Mouse (Mus musculus) spleen, postnatal 14 days (tissue): Measurements from ENCODE around the gene Pafah1b2.

Experiments
- DNase-seq, 2 experiments: peaks; one replicate each; pipeline ENCODE4 v3.0.0; 2021 to 2022; ENCODE audit warnings: low spot score in 2 of 2

Pafah1b2 gene

DNA sequence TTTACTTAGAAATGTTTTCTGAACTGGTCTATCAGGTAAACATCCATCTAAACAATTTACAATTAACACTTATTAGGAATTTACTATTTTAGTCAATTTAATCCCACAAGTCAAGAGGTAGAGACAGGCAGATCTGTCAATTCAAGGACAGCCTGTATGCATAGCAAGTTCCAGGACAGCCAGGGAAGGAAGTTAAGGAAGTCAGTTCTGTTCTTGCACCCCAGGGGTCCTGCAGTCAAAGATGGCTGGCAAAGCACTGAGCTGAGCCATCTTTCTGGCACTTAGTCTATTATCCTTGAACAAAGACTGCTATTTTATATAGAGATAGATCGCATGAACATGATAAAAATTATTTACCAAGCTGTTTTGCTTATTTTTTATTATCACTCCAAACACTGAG, 31.9 kb downstream of the Pafah1b2 start:
- DNase-seq, result no peak

DNA sequence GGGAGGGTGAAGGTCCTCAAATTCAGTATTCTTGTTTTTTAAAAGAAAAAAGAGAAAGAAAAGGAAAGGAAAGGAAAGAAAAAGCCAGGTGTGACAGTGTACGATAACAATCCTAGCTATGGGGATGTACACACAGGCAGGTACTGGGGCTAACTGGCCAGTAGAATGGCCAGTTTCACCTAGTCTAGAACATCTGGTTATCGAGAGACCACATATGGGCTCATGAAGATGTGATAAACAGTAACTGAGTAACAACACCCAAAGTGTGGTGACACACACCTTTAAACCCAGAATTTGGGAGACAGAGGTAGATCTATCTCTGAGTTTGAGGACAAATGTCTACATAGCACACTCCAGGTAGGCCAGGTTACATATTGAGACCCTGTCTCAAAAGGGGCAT, 32.7 kb downstream of the Pafah1b2 start:
- DNase-seq, result no peak

DNA sequence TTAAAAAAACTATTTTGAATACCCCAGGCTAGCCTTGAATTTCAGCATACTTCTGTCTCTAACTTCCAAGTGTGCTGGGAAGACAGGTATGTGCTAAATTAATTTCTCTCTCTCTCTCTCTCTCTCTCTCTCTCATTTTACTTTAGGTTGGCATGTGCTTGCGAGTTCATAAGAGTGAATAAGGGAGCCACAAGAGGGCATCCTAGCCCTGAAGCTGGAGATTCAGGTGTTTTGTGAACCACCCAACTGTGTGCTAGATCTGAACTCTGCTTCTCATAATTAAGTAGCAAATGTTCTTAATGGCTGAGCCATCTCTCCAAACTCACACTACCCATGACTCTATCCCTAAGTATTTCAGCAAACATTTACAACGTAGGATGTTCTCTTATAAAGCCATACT, 35.6 kb downstream of the Pafah1b2 start:
- DNase-seq, result no peak

DNA sequence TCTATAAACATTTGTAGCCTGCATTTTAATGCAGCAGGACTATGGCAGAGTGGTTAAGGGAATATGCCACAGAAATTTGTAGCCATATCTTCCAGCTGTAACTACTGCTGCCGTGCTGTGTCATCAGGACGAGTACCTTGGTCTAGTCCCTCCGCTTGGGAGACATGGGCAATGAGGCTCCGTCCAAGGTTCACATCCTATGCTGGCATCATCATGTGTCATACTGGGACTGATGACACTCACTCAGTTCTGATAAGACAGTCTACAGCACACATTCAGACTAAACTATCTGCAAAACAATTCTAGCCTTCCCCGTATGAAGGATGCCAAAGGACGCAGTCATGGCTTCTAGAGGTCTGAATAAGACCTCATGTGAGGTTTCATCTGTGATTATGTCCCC, 48.9 kb downstream of the Pafah1b2 start:
- no peak for DNase-seq

DNA sequence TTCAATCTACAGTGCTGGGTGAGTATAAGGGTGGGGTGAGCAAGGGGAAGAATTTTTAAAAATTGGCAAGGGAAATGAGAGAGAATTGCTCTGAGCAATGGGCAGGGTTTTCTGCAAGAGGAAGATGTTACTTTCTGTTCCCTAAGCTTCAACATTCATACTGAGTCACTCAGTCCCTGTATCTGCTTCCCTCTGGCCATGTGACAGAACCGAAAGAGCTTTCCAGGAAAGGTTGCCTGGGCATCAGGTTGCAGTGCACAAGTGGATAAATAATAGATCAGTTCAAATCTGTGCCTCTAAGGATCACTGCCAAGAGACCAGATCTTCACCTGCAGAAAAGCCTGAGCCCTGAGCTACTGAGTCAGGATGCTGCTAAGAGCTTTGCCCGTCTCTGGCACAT, 50.6 kb downstream of the Pafah1b2 start:
- no peak for DNase-seq

DNA sequence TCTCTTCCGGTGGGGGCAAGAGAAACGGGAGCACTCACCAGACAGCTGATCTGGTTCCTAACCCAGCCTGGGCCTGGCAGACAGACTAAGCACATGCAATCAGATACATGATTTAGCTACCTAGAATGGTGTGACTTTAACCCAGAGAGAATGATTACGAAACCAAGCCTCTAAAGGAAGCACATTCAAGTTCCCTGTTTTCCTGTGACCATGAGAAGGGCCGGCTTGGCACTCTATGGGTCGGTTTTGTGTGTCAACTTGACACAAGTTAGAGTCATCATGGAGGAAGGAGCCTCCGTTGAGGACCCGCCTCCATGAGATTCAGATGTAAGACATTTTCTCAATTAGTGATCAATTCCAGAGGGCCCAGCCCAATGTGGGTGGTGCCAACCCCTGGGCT, 52.8 kb downstream of the Pafah1b2 start:
- DNase-seq, result no peak

DNA sequence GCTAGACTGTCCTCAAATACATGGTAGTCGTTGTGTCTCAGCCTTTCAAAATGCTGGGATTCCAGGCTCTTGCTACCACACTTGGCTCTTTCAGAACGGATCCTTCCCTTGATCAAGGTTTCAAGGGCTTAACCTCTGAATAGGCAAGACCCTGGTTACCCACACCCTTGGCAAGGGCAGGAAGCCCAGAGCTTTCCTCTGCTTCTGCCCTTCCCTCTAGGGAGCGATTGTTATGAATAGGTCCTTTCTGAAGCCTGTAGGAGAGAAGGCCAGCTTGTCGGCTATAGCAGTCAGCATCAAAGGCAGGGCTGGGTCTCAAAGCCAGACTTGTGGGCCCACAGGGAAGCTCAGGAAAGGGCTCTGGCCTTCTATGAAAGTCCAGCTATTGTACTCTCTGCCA, 53.6 kb downstream of the Pafah1b2 start:
- DNase-seq, result no peak

DNA sequence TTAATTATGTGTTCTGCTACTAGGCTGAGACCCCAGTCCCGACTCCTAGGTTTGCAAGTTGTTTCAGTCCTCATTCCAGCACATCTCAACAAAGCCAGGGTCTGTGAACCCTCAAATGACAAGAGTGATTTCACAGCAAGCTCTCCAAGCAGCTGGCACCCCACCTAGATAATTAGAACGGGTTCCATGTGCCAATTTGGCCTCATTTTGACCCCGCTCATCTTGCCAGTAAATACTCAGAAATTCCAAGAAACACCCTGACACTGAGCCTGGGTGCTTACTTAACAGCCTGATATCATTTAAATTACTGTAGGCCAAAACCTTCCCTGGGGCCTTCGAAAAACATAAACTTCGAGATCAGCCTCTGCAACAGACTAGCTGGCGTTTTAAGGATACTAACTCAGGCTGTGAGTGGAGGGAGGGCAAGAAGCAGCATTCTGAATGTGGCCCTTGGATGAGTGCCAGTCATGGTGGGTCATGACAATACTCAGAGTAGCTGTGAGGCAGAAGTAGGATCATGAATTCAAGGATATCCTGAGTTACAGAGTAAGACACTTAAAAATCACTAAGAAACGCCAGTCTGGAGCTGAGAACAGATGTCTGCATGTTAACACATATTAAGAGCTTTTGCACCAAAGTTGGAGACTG, 54.3 kb downstream of the Pafah1b2 start:
- DNase-seq, result no peak

DNA sequence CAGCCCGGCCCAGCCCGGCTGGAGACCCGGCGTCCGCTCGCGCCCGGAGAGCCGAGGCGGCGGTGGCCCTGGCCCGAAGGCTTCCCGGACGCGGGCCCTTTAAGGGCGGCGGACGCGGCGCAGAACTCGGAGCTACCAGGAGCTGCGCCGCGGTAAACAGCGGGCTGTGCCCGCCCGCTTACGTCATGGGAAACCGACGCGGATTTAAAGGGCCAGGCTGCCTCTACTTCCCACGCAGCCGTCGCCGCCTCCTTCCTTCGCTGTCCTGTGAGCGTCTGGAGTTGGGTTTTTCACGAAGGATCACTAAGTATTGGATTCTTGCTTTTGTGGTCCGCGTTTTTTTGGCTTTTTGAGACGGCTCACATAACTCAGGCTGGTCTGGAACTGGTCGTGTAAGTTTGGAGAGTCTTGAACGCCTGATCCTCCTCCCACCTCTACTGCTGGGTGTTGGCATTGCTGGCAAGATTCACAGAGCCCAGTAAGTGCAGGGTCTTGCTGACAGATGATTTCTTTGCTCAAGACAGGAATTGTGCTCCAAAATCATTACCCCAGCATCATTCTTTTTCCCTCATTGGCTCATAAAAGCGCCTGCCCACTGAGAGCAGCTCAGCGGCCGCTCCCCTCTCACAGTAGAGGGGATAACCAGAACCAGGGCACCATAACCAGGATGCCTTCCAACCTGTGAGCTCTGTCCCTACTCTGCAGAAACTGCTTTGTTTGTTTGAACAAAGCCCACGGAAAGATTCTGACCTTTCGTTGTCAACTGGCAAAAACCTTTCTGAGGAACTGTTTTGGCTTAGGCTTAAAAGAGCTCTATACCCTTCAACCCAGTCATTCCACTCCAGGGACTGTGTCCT, 57.2 kb downstream of the Pafah1b2 start, which contains the start of gene Sidt2:
TSS of gene Sidt2 (minus strand) at position 152 of the 857 bp plus-strand sequence.
- DNase-seq, result peak; percentile 77 to 80

DNA sequence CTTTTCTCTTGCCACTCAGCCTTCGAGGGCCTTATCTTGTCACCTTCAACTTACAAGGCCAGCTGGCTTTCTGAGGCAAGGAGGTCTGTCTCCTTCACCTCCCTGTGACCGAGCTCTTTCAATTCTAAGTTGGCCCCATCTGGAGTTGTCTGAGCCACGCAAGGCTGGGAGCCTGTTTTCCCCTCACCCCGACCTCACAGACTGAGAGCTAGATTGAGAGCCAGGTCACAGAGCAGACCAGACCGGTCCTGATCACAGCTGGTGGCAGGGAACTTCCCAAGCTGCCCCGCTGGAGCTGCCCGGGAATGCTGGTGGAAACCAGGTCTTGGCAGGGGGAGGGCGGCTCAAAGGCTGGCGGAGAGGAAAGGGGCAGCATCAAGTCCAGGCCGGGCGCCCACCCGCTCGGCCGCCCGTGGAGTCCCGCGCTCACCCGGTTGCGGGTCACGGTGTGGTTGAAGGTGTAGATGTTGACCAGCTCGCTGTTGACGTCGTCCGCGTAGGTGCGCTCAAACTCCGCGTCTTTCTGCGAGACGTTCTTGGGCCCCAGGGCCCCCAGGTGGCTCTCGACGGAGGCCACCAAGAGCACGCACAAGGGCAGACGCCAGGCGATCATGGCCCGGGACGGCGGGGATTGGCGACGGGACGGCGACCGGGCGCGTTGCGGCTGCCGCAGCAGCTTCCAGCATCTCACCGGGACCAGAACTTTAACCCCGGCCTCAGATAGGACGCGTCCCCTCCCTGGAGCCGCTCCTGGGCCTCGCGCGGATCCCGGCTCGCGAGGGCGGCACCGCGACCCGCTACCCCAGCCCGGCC, 58.0 kb downstream of the Pafah1b2 start:
- DNase-seq, result peak in 1 of 2 experiments; percentile 37

DNA sequence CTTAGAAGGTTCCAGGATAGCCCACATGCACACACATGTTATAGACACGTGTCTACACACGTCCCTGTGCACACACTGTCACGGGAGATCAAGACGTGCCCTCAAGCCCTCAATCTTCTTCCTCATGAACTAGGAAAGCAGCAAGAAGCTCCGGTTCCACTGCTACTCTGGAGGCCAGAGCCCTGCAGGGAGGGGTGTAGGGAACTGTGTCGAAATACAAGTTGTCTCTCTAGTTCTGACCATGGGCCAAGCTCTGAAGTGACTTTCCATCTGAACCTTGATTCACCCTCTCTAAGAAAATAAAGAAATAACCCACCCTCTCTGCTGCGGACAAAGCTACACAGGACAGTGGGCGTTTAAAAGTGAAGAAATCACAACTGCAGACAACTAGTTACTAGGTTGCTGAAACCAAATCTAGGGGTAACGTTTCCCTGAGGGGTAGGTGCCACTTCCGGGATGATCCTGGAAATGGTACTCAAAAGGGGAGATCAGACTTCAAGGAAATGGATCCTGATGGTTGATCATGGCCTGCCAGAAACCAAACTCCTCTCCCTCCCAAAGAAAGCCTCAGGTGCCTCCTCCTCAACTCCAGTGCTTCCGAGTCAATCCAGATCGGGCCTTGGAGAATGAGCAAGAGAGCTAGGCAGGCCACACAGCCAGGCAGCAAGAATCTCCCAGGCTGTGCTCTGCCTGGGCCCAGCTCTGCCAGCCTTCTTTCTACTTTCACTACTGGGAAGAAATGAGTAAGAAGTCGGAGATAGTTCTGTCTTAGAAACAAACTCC, 58.8 kb downstream of the Pafah1b2 start:
- no peak for DNase-seq

DNA sequence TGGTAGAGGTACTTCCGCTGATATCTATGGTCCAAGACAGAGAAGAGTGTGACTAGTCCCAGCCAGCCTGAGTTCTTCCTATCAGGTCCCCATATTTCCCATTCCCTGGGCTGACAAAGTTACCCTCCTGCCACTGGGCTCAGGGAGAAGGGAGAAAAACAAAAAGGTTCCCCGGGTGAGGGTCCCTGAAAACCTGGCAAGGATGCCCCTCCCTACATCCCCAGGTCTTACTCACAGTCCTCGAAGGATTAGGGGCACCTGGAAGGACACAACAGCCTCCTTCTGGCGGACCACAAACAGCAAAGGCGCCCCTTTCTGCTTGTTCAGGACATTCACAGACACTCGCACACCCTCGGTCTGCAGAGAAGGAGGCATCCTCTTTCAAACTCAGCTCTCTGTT, 59.6 kb downstream of the Pafah1b2 start:
- DNase-seq, result no peak

DNA sequence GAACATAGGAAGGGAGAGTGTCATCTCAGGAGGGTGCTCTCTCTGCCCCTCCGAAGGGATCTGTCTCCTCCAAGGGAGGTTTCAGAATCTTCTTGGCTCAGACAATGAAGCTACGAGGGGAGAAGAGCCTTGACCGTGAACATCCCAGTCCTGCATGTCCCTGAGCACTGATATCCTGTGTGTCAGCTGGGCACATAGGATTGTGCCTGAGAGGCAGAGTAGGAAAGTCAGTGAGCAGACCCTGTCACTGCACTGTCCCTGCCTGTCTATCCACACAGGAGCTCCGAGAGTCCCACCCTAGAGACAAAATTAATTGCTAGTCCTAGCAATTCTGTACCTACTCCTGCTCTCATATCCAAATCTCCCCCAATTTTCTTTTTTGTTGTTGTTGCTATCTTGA, 60.4 kb downstream of the Pafah1b2 start:
- no peak for DNase-seq

DNA sequence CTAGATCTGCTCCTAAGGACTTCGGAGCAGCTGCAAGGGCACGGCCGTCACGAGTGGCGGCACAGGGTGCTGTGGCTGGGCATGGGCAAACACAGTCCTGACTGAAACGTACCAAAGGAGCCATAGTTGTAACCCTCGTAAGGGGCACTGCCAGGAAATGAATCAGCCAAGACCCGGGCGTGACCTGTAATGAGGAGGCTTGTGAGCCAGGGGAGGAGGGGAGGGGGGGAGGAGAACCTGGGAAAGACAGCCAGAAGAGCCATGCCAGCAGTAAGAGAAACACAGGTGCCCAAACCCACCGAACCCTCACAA, 65.7 kb downstream of the Pafah1b2 start:
- DNase-seq, result no peak

DNA sequence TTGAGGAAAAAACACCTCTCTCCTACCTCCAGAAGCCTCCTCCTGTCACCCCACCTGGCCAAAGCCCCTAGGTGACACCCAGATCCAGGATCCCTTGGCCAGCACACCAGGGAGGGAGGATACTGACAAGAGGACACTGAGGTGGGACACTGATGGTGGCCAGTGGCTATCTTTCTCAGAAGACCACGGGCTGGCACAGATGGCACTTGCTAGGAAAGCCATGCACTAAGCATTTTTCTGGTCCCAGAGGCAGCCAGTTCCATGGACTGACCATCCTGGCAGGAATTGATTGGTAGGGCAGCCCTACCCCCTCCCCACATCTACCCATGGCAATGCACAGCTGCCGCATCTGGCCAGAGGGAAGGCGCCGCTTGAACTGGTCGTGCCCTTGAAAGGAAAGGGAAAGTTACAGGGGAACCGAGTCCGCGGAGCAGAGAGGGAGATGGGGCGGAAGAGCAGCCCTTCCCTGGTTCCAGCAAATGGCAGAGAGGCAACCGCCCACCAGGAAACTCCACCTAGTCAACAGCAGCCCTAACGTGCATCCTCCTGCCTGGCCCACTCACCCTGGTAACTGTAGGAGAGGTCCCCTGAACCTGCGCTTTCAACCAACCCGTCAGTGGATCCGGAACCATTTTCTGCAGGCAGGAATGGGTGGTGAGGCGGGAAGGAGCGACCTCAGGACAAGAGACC, 66.2 kb downstream of the Pafah1b2 start:
- no peak for DNase-seq

DNA sequence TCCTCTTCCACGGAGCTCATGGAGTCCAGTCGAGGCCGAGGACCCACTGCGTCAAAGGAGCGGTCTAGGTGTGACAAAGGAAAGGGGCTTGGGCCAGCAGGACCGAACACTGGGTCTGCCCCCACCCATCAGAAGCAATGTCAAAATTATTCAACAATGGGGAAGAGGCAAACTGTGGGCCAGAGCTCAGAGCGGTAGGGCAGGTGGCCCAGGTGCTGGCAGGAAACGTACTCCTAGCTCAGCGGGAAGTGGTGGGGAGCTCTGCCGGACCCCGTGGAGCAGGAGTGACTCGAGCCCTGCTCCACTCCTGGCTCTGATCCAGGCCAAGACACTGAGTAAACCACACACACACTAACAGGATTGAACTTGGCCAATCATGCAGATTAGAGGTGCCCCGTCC, 66.8 kb downstream of the Pafah1b2 start:
- no peak for DNase-seq

DNA sequence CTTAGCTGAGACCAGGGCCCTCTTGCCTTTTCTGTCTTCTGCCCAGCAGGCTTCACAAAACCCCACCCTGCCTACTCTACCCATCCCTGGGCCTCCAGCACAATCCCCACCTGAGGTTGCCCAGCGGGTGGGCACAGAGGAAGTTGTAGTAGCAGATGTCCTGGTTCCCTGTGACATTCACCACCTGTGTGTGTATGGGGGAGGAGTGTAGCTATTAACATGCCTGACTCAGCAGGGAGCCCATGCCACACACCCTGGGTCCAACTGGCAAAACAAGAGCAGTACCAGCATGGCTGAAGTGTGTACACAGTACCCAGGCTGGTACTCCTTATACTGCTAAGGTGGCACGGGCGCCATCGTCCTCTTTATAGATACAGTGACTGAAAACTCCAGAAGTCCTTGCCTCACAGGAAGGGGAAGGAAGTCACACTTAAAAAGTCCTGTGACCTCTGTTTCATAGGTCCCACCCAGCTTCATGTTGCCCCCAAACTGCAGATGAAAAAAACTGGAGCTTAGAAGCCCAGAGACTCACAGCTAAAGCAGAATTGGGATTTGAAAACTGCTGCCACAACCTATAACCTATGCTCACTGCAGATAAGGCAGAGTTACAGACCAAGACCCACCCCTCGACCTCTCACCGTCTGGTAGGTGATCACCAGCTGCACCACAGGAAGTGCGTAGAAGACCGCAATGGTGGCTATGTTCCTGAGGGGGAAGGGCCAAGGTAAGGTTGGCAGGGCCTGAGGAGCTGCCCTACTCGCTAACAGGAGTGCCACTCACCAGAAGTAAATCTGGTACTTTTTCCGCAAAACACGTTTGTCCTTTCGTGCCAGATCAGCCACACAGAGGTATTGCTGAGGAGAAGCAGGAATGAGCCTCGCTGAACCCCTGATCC, 67.7 kb downstream of the Pafah1b2 start:
- DNase-seq, result peak; percentile 33 to 35

DNA sequence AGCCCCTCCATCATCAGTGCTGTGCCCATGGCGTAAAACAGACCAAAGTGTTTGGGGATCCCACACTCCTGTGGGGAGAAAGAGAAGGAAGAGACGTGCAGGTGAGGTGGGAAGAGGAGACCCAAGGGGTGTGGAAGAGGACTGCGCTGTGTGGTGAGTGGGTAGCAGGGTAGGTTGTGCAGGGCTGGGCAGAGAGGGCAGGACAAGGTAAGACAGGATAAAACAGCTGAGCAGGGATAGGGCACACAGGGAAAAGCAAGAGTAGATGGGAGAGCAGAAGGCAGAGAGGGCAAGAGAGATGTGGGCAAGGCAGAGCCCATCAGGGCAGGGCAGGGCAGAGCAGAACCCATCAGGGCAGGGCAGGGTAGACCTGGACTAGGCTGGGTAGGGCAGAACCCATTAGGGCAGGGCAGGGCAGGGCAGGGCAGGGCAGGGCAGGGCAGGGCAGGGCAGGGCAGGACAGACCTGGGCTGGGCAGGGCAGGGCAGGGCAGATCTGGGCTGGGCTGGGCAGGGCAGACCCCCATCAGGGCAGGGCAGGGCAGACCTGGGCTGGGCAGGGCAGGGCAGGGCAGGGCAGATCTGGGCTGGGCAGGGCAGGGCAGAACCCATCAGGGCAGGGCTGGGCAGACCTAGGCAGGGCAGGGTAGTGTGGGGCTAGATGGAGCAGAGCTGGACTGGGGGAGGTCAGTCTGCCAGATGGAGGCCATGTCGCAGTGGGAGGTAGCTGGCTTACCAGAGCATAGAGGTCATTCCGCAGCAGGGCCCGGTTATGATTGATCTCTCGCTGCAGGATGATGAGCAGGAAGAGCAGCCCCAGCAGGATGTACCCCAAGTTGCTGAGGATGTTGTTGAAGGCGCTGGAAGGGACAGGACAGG, 68.6 kb downstream of the Pafah1b2 start:
- DNase-seq, result no peak

DNA sequence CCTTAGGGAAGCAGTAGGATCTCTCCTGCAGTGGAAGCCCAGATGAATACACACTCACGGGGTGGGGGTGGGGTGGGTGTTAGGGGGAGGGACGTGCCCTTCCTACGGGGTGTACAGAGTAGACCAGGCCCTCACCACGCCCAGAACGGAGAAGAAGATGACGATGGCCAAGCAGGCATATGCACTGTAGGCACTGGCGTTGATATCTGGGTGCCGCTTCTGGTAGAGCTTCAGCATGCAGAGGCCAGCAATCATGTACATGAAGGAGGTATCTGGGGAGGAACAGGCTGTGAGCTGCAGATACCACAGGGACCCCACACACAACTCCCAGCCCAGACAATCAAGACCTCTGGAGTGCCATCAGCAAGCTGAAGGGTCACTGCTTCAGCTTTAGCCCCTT, 69.6 kb downstream of the Pafah1b2 start:
- no peak for DNase-seq
